Mouse (Mus musculus) lung, embryonic 16.5 days (tissue): ENCODE measurements at regions not wholly inside any gene's neighbourhood (a gene's known extent, or its start where the extent isn't known, plus 50 kb on each side); places are given as distances from the start of the nearest gene placed in this dataset.
A peak's percentile ranks its signal among the peaks of the same experiment; 100 is the strongest.

Source experiments
- ATAC-seq: fragments of 200-750 bp; cut with Nextera tagmentation; 2 replicates; pipeline ENCODE4 v1.8.0; 2017; ENCODE audit warnings: low read depth, mild to moderate bottlenecking, moderate library complexity
- H3K27ac ChIP-seq: fragments of 300-500 bp; sonication (generic); 2 replicates; pipeline ENCODE4 v1.5.1; 2014; ENCODE audit warnings: mild to moderate bottlenecking, control low read depth, low read length
- H3K27me3 ChIP-seq: fragments of 300-500 bp; sonication (generic); 2 replicates; pipeline ENCODE4 v1.6.1; 2014; ENCODE audit warnings: low read depth, low read length, mixed read lengths; ENCODE audit not compliant: control insufficient read depth, insufficient read depth
- H3K36me3 ChIP-seq: fragments of 300-500 bp; sonication (generic); 2 replicates; pipeline ENCODE4 v1.6.1; 2014; ENCODE audit warnings: low read length; ENCODE audit not compliant: control insufficient read depth, insufficient read depth
- H3K4me1 ChIP-seq: fragments of 300-500 bp; sonication (generic); replicated peaks from 2 replicates; pipeline ENCODE4 v1.6.1; 2014; ENCODE audit warnings: low read length, mixed read lengths; ENCODE audit not compliant: control insufficient read depth, insufficient read depth
- H3K4me2 ChIP-seq: fragments of 300-500 bp; sonication (generic); 2 replicates; pipeline ENCODE4 v1.6.1; 2014; ENCODE audit warnings: low read depth, low read length, control low read depth
- H3K4me3 ChIP-seq: fragments of 300-500 bp; sonication (generic); 2 replicates; pipeline ENCODE4 v1.5.1; 2014; ENCODE audit warnings: mild to moderate bottlenecking, low read length, control low read depth
- H3K9ac ChIP-seq: fragments of 300-500 bp; sonication (generic); 2 replicates; pipeline ENCODE4 v1.6.1; 2014; ENCODE audit warnings: low read length, control low read depth
- H3K9me3 ChIP-seq: fragments of 300-500 bp; sonication (generic); 2 replicates; pipeline ENCODE4 v1.6.1; 2016; ENCODE audit warnings: low read length; ENCODE audit not compliant: control insufficient read depth
- WGBS: fragments of 180-500 bp; shearing (Covaris S2); extraction: QIAGEN DNeasy Blood & Tissue Kit; methylation state at CpG from one replicate; pipeline ENCODE4 v1.1.7; 2014; 5-methylcytosine and 5-hydroxymethylcytosine counted together

DNA sequence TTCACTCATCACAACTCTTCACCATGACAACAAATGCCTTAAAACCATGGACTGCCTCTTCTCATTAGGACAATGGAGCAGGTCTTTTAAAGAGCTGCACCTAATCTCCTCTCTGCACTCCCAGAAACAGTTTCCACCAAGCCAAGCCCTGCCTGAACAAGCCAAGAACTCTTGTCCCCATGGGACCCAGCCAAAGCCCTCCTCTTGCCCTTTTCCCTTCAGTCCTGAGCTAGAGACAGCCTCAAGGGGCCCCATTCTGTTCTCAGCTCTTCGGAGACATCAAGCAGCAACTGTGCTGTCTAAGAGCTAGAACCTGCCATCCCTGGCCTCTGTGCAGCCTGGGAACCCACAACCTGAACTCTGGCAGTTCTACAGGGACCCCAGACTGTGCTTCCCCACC is 345.0 kb upstream of the Irak1bp1 start:
- no peak overlapping the region for H3K4me3 ChIP-seq

DNA sequence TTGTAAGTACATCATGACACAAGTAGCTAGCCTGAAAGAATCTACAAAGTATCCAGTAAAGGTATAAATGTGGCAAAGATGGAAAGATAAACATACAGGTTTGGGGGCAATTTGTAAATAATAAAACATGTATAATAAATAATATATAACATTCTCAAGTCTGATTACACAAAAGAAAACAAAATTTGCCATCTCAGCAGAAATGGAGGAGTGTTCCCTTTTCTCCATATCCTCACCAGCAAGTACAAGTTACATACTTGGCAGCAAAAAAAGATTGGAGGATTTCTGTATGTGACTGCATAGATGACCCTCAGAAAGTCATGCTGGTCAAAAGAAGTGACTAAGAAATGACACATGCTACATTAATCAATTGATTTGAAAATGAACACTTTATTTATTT is 335.9 kb upstream of the Irak1bp1 start:
- H3K27me3 ChIP-seq: no peaks in the 10 kb centered on the region
- no peaks in the 10 kb centered on the region for H3K9me3 ChIP-seq
- H3K9ac ChIP-seq: no peak overlapping the region
- H3K27ac ChIP-seq: no peak overlapping the region
- no peak for ATAC-seq
- H3K36me3 ChIP-seq: no peaks in the 10 kb centered on the region
- no peak overlapping the region for H3K4me2 ChIP-seq
- H3K4me3 ChIP-seq: no peak overlapping the region
- H3K4me1 ChIP-seq: no peaks in the 10 kb centered on the region

More for the DNA sequence above, 345.0 kb upstream of the Irak1bp1 start:
- H3K27me3 ChIP-seq: no peaks in the 10 kb centered on the region
- no peak overlapping the region for H3K9ac ChIP-seq
- H3K4me1 ChIP-seq: no peaks in the 10 kb centered on the region
- WGBS: 60% methylated on average over 1 of the region's 1 CpGs
- no peaks in the 10 kb centered on the region for H3K9me3 ChIP-seq
- ATAC-seq: no peak
- no peak overlapping the region for H3K4me2 ChIP-seq
- H3K27ac ChIP-seq: no peak overlapping the region
- no peaks in the 10 kb centered on the region for H3K36me3 ChIP-seq

DNA sequence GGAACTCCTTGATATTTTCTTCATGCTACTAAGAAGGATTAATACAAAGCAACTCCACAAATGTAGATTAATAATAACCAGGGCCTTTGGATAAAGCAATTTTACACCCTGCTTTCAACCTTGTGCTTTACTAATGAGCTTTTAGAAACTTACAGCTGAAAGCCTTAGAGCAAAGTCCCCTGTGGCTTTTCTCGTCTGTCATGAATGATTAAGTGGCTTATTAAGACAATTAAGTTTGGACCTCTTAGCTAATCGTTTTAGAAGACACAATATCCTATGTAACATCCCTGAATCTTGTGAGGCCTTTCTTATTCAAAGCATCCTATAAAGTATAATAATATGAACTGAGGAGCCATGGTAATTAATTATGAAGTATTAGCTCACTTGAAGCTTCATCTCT is 319.3 kb upstream of the Irak1bp1 start:
- Histone ChIP-seq H3K4me2 (no peak overlapping the region), H3K4me1 (no peaks in the 10 kb centered on the region), H3K9ac (no peak overlapping the region), H3K27me3 (no peaks in the 10 kb centered on the region), H3K27ac (no peak overlapping the region), H3K4me3 (no peak overlapping the region), H3K36me3 (no peaks in the 10 kb centered on the region), H3K9me3 (no peaks in the 10 kb centered on the region)
- no peak for ATAC-seq
- 55% methylated on average over 2 of the region's 2 CpGs for WGBS

DNA sequence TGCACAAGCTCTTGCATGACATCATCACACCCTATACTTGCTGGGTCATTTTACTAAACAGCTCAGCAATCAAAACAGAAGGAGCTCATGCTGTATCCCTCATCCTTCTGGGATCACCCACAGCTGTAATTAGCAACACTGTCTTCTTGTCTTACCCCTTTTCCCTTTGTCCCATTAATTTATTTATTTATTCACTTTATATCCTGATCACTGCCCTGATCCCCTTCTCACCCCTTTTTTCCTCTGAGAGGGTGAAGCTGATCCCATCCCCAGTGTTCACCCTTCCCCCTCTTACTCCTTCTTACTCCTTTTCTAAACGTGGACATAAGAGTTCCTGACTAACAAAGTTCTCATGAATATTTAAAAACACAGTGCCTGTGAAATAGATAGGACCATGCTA is 310.3 kb upstream of the Irak1bp1 start:
- WGBS: 12% methylated on average over 1 of the region's 1 CpGs
- no peaks in the 10 kb centered on the region for H3K36me3 ChIP-seq
- ATAC-seq: no peak
- no peaks in the 10 kb centered on the region for H3K9me3 ChIP-seq
- no peak overlapping the region for H3K9ac ChIP-seq
- H3K4me2 ChIP-seq: no peak overlapping the region
- H3K4me3 ChIP-seq: no peak overlapping the region
- no peaks in the 10 kb centered on the region for H3K27me3 ChIP-seq
- no peak overlapping the region for H3K27ac ChIP-seq
- H3K4me1 ChIP-seq: no peaks in the 10 kb centered on the region

- H3K9me3 ChIP-seq: no peaks in the 10 kb centered on the region
- no peak overlapping the region for H3K27ac ChIP-seq
- H3K36me3 ChIP-seq: no peaks in the 10 kb centered on the region
- H3K27me3 ChIP-seq: no peaks in the 10 kb centered on the region
- no peak for ATAC-seq
- H3K9ac ChIP-seq: no peak overlapping the region
- H3K4me3 ChIP-seq: no peak overlapping the region
- no peak overlapping the region for H3K4me2 ChIP-seq
- WGBS: 77% methylated on average over 8 of the region's 8 CpGs
- no peaks in the 10 kb centered on the region for H3K4me1 ChIP-seq
Observed at GRCm38 (mm10) chr9:82527867-82528385, 301.4 kb upstream of the Irak1bp1 start.

- H3K4me1 ChIP-seq: no peaks in the 10 kb centered on the region
- no peaks in the 10 kb centered on the region for H3K9me3 ChIP-seq
- no peak overlapping the region for H3K4me2 ChIP-seq
- H3K27me3 ChIP-seq: no peaks in the 10 kb centered on the region
- no peak for ATAC-seq
- H3K27ac ChIP-seq: no peak overlapping the region
- no peaks in the 10 kb centered on the region for H3K36me3 ChIP-seq
- H3K9ac ChIP-seq: no peak overlapping the region
- H3K4me3 ChIP-seq: no peak overlapping the region
- WGBS: 86% methylated on average over 6 of the region's 6 CpGs
Observed at GRCm38 (mm10) chr9:82552726-82553125, 276.6 kb upstream of the Irak1bp1 start.

DNA sequence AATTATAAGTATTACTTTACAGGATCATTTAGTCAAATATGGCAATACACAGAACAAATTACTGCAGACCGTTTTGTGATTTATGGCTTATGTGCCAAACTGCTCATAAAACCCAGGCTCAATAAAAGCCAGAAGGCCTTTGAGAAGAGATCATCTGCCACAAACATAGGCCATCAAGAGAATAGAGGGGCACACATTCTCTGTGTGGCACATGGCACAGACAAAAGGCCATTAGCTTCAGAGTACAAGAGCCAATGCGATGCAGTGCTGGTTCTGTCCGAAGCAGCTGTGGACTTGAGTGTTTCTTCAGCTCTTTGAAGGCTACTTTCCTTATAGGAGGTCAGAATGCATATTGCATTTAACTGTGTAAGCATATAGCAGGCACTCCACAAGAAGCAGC is 276.1 kb upstream of the Irak1bp1 start:
- H3K27me3 ChIP-seq: no peaks in the 10 kb centered on the region
- no peaks in the 10 kb centered on the region for H3K9me3 ChIP-seq
- no peaks in the 10 kb centered on the region for H3K4me1 ChIP-seq
- H3K9ac ChIP-seq: no peak overlapping the region
- H3K27ac ChIP-seq: no peak overlapping the region
- ATAC-seq: no peak
- WGBS: 79% methylated on average over 3 of the region's 3 CpGs
- H3K36me3 ChIP-seq: no peaks in the 10 kb centered on the region
- H3K4me2 ChIP-seq: no peak overlapping the region
- H3K4me3 ChIP-seq: no peak overlapping the region

GRCm38 (mm10) chr9:82562551-82563465 is 266.5 kb upstream of the Irak1bp1 start:
- H3K4me1 ChIP-seq: no peaks in the 10 kb centered on the region
- no peaks in the 10 kb centered on the region for H3K36me3 ChIP-seq
- ATAC-seq: peak; percentile 87
- H3K9ac ChIP-seq: no peak overlapping the region
- H3K27me3 ChIP-seq: no peaks in the 10 kb centered on the region
- no peak overlapping the region for H3K4me3 ChIP-seq
- H3K27ac ChIP-seq: 0 out of 2 replicates have a peak overlapping the region, but pooled peaks have one; percentile 1
- no peaks in the 10 kb centered on the region for H3K9me3 ChIP-seq
- WGBS: 28% methylated on average over 1 of the region's 1 CpGs
- H3K4me2 ChIP-seq: no peak overlapping the region

- no peak for ATAC-seq
- Histone ChIP-seq H3K36me3 (no peaks in the 10 kb centered on the region), H3K9ac (no peak overlapping the region), H3K27ac (no peak overlapping the region), H3K4me3 (no peak overlapping the region), H3K4me1 (no peaks in the 10 kb centered on the region), H3K27me3 (no peaks in the 10 kb centered on the region), H3K9me3 (no peaks in the 10 kb centered on the region), H3K4me2 (no peak overlapping the region)
- 69% methylated on average over 4 of the region's 4 CpGs for WGBS
Observed at GRCm38 (mm10) chr9:82581373-82582018, 247.8 kb upstream of the Irak1bp1 start.
